In genomic region chr8:4800524-4801122, GRCm38 (mm10) we compare ENCODE assay signal across 8 mouse cellular contexts. TPM values are rescaled to one million over a fixed set of nuclear protein-coding genes. Genes with fewer than 3 reads are reported as not detected.
DNase-seq lines count a peak whose midpoint lies in the region; ATAC-seq and TF ChIP-seq lines count a peak whose summit lies in the region.

No protein-coding gene starts in this region.

- WGBS in midbrain, embryonic 14.5 days, result 57% methylated on average over 19 of the region's 19 CpGs

- no peaks in the 10 kb centered on the region for H3K9me3 ChIP-seq in midbrain, embryonic 14.5 days (ENCODE audit: control insufficient read depth, low read length)

- DNase-seq in gastrocnemius, adult 2 months, result peak; percentile 17
- DNase-seq in gastrocnemius, adult 18-20 months (ENCODE audit: low spot score), result no peak
- DNase-seq in 416B (ENCODE audit: low read depth), result peak; percentile 68
- DNase-seq in adrenal gland, postnatal 36 days, result peak; percentile 38 to 42
- DNase-seq in frontal cortex, postnatal 25 days (ENCODE audit: low spot score in 2 of 2), result peak; percentile 17 to 27
- DNase-seq in left cerebral cortex, adult 8-10 months (ENCODE audit: low spot score in 2 of 2), result peak; percentile 13 to 32
- peak; percentile 60 for DNase-seq in midbrain, embryonic 14.5 days
- peak; percentile 15 for DNase-seq in testis, postnatal 14 days (ENCODE audit: low spot score)

- no peak overlapping the region for H3K9ac ChIP-seq in midbrain, embryonic 14.5 days (replicated peaks; ENCODE audit: low read length)

- intact Hi-C loops in gastrocnemius, adult 2 months (cut with DNase I), result no loop called here

- no peak overlapping the region for H3K4me2 ChIP-seq in midbrain, embryonic 14.5 days (ENCODE audit: low read length)

- TF ChIP-seq CTCF in gastrocnemius, adult 2 months (IDR thresholded peaks at IDR 0.05), result peak; percentile 34; the same call in 1 of the 2 replicates

- ATAC-seq in midbrain, embryonic 14.5 days (ENCODE audit: low FRiP score, low TSS enrichment), result peak; percentile 53

- H3K36me3 ChIP-seq in midbrain, embryonic 14.5 days (ENCODE audit: control insufficient read depth, insufficient read depth, low read length), result no peaks in the 10 kb centered on the region

- no peak overlapping the region for H3K27ac ChIP-seq in gastrocnemius, adult 2 months
- H3K27ac ChIP-seq in midbrain, embryonic 14.5 days (replicated peaks; ENCODE audit: low read depth, low read length), result no peak overlapping the region

- H3K4me3 ChIP-seq in gastrocnemius, adult 2 months, result no peak overlapping the region
- no peak overlapping the region for H3K4me3 ChIP-seq in midbrain, embryonic 14.5 days (replicated peaks; ENCODE audit: low read depth, low read length)

- H3K27me3 ChIP-seq in midbrain, embryonic 14.5 days (ENCODE audit: control insufficient read depth, insufficient read depth, low read length), result no peaks in the 10 kb centered on the region

- H3K4me1 ChIP-seq in midbrain, embryonic 14.5 days (ENCODE audit: control insufficient read depth, insufficient read depth, low read length), result no peaks in the 10 kb centered on the region

RNA-seq across cellular contexts. Expression of gene Shcbp1, which starts 21.3 kb away (rescaled TPM):
- under 1 TPM; 0.15 to 0.36 TPM for total RNA-seq in gastrocnemius, adult 2 months (2021)
- total RNA-seq in gastrocnemius, adult 18-20 months (2021), result under 1 TPM in 1 of 2 experiments, not detected in 1; 0.12 TPM
- 1 to 10 TPM; 2.1 to 2.9 TPM for total RNA-seq in adrenal gland, postnatal 36 days (2021)
- 1 to 10 TPM in 2 of 4 experiments, under 1 TPM in 2; 0.70 to 1.3 (median 1.1) TPM for total RNA-seq in left cerebral cortex, adult 8-10 months (2022)
- polyA plus RNA-seq in midbrain, embryonic 14.5 days (2014; fragmentation: Nextera tagmentation; extraction: Ambion mirVana), result 6.5 and 13.9 TPM in 2 replicates
